Mouse (Mus musculus) kidney, postnatal 36 days (tissue): ENCODE data around the gene Zfp989.
A peak's percentile ranks its signal among the peaks of the same experiment; 100 is the strongest.
"Not testable (repeated sequence)": the region's sequence is repeated elsewhere in the genome, so short reads cannot be mapped to it uniquely, and the experiment has no call there.

ENCODE experiments used
- DNase-seq, 2 experiments: peaks; one replicate each; pipeline ENCODE4 v3.0.0; 2021 to 2022; ENCODE audit warnings: mixed read lengths in 2 of 2

The Zfp989 gene

DNA sequence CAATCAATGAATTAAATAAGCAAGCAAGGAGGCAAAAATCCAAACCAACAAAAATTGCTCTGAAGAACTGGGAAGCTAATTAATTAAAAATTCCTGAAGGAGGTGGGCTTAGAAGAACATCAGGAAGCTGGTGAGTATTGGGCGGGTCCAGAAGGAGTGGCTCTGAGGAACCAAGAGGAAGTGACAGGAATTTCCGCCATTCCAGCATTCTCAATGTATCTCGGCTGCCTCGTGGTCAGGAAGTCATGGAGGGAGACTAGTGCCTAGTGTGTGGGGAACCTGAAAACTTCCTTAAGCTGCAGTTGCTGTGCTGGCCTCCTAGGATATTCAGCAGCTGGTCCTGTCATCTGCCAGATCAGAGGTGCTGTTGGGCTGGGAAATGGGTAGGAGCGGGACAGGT lies at the start of gene Zfp989:
Zfp989 (plus strand) TSS at position 220 of the 400 bp plus-strand sequence.
- DNase-seq, result not testable (repeated sequence)

DNA sequence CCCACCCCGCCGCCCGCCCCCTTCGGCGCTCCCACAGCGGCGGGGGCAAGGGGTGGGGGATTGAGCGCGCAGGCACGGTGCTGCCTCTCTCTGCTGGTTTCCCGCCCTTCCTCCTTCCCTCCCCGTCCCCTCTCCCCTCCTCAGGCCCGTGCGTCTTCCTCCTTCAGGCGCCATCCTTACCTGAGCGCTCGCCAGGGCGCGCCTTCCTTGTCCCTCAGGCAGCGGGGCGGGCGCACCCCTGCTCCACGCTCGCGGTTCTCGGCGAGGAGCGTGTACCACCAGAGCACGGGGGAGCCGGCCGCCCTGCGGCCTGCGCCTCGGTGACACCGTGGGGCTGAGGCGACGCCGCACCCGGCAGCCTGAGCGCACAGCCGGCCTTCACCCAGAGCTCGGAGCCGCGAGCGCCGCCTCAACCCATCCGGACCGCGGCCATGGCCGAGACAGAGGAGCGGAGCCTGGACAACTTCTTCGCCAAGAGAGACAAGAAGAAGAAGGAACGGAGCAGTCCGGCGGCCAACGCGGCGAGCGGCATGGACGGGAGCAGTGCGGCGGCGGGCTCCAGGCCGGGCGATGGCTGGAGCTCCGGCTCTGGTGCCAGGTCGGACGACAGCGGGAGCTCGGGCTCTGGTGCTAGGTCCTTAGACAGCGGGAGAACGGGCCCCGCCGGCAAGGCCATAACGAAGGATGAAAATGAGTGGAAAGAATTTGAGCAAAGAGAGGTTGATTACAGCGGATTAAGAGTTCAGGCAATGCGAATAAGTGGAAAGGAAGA lies 39.3 kb upstream of the Zfp989 start:
- peak in 1 of 2 experiments; percentile 3 for DNase-seq

DNA sequence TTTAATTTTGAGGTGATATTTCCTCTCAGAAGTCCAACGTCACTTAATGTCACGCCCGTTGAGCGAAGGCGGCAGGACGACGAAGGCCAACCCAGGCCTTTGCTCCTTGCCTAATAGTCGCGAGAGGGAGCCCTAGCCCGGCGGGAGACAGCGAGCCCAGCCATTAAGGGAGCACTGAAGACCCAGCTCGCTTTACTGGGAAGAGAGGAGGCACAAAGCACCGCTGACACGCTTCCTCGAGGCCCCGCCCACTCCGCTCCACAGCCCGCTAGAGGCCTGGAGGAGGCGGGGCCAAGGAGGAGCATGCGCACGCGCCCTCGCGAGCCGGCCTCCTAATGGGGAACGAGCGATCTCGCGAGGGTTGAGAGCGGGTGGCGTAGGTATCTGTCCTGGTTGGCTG lies 30.1 kb upstream of the Zfp989 start:
- not testable (repeated sequence) for DNase-seq

DNA sequence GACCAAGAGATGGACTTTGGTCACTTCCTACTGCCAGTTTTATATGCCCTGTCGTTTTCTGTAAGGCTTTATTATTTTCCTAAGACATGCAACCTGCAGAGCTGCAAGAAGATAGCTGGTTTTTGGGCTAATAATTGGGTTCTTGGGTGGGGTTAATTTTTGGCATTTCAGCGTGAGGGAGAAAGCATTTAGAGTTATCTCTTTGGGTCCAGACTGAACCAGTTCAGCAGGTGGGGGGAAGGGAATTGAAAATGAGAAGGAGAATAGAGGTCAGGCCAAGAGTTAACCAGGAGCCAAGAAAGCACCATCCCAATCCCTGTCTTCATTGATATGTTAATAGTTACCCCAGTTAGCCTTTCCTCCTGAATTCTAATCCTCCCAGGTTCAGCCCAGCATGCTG lies 4.8 kb downstream of the Zfp989 start:
- not testable (repeated sequence) for DNase-seq

DNA sequence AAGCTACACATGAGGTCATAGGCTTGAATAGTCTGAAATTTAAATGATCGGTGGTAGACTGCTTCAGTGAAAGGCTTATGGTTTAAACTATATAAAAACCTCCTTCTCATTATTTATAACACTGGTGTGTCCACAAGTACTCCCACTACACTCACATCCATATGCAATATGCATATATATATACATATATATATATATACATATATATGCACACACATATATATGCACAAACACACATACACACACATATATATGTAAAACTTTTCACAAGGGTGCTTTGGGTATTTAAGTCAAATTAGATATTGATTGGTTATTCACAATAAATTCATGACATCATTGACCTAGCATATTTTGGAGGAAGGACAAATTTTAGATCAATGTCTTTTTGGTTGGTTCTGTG lies 46.6 kb downstream of the Zfp989 start:
- DNase-seq, result not testable (repeated sequence)

DNA sequence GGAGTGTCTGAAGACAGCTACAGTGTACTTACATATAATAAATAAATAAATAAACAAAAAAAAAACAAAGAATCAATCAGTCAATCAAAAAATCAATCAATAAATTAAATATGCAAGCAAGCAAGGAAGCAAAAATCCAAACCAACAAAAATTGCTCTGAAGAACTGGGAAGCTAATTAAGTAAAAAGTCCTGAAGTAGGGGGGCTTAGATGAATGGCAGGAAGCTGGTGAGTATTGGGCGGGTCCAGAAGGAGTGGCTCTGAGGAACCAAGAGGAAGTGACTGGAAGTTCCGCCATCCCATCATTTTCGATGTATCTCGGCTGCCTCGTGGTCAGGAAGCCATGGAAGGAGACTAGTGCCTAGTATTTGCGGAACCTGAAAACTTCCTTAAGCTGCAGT lies 49.8 kb downstream of the Zfp989 start, which contains the start of gene Rex2:
Rex2 (plus strand) TSS at position 301 of the 400 bp plus-strand sequence.
- not testable (repeated sequence) for DNase-seq

DNA sequence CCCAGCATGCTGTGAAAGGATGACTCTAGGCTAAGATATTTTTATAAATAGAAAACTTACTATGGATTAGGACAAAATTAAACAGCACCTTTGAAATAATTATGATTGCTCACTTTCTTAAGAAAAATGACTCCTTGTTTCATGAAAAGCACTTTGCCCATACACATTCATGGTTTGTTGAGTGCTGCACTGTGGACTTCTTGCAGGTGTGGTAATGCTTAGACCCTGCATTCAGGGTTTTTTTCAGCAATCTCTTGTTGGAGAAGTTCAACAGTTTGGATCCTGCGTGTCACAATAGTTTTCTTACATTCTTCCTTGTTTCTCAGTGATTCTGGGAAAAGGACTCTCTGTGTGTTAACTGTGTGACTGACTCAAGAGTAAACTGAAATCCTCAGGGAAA lies 54.6 kb downstream of the Zfp989 start:
- not testable (repeated sequence) for DNase-seq

DNA sequence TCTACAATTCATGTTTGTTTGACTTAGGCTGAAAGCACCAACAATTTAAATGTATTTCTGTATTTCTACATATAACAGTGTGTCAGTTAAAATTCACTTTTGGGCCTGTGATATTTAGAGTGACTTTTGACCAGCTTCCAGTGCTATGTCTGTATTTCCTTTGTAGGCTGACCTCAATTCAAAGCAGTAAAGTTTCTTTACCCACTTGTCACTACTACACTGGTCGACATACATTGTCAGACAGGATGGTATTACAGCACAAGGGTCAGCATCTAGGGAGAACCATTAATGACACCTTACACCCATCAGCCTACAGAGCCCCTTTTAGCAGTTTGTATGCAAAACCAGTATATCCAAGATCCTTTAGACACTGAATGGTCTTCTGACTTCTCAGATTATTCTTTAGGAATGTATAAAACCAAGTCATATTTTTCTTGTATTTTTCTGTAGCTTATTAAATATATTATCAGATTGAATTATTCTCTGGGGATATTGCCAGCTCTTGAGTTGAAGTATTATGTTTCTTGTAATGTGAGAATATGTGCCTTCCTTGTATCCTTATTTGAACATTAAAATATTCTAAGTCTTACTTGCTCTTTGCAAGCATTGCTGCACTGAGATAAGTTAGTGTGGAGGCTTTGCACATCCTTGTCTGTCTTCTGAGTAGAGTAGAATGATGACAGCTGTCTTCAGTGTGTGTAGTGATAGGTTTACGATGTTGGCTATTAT lies 59.7 kb downstream of the Zfp989 start:
- not testable (repeated sequence) for DNase-seq
